Mouse (Mus musculus) small intestine, adult 2 months (tissue): ENCODE measurements around the gene Trmt1. TPM values are rescaled to one million over a fixed set of nuclear protein-coding genes. Genes with fewer than 3 reads are reported as not detected.

ENCODE experiments used
- H3K27ac ChIP-seq: fragments of 200-500 bp; 2 replicates; pipeline ENCODE4 v1.5.1; 2012; ENCODE audit warnings: low read depth, low read length, control low read depth, inconsistent platforms; ENCODE audit not compliant: insufficient read depth
- H3K27me3 ChIP-seq: fragments of 200-500 bp; 2 replicates; pipeline ENCODE4 v1.6.1; 2012; ENCODE audit warnings: mild to moderate bottlenecking, moderate library complexity, low read length, inconsistent platforms; ENCODE audit not compliant: control insufficient read depth, insufficient read depth
- H3K36me3 ChIP-seq: fragments of 200-500 bp; 2 replicates; pipeline ENCODE4 v1.6.1; 2012; ENCODE audit warnings: mild to moderate bottlenecking, low read length, control low read depth, inconsistent platforms; ENCODE audit not compliant: control insufficient read depth, insufficient read depth
- H3K4me1 ChIP-seq: fragments of 200-500 bp; 2 replicates; pipeline ENCODE4 v1.6.1; 2012; ENCODE audit warnings: low read length, inconsistent platforms, mixed read lengths; ENCODE audit not compliant: control insufficient read depth, insufficient read depth, insufficient read length
- H3K4me3 ChIP-seq: fragments of 200-500 bp; 2 replicates; pipeline ENCODE4 v1.5.1; 2012; ENCODE audit warnings: low read depth, mild to moderate bottlenecking, control low read depth, inconsistent platforms, low read length, moderate library complexity
- CTCF ChIP-seq: fragments of 200-500 bp; IDR thresholded peaks from 2 replicates; pipeline ENCODE4 v1.5.1; 2012; ENCODE audit warnings: low read depth, mild to moderate bottlenecking, control low read depth, inconsistent platforms, low read length, moderate library complexity, mixed read lengths; ENCODE audit not compliant: insufficient replicate concordance, insufficient read length; ENCODE audit errors: extremely low read depth
- POLR2A ChIP-seq: fragments of 200-500 bp; IDR thresholded peaks from 2 replicates; pipeline ENCODE4 v1.6.1; 2012; ENCODE audit warnings: low read depth, mild to moderate bottlenecking, control low read depth, inconsistent platforms, low read length, moderate library complexity
- WGBS: fragments of 180-500 bp; shearing (Covaris S2); methylation state at CpG from one replicate; pipeline ENCODE4 v1.1.7; 2018; 5-methylcytosine and 5-hydroxymethylcytosine counted together
- polyA plus RNA-seq: library from polyadenylated mRNA; depleted of rRNA; stranded (reverse); fragments of >200 nt; gene quantifications from 2 replicates; pipeline ENCODE4 v1.2.3, GENCODE M21; 2012

Trmt1 gene
- polyA plus RNA-seq, 1 experiment: 55.2 TPM

GRCm38 (mm10) chr8:84722850-84723570 lies 36.9 kb downstream of the Trmt1 start, which contains the start of gene G430095P16Rik:
Gene G430095P16Rik (plus strand): TSS chr8:84723007.
- H3K36me3 ChIP-seq: peaks cover 21% of the 10 kb centered on the region
- peaks cover 19% of the 10 kb centered on the region for H3K4me1 ChIP-seq
- peak within 1 kb of the TSS; percentile 1; the same call in 1 of the 2 replicates for H3K4me3 ChIP-seq
- TF ChIP-seq CTCF: 0 out of 2 replicates have a peak, but pooled peaks have one; percentile 13
- TF ChIP-seq POLR2A: no peak
- no peaks in the 10 kb centered on the region for H3K27me3 ChIP-seq
- peak within 1 kb of the TSS; percentile 44 for H3K27ac ChIP-seq
- WGBS: 7% methylated on average over 10 of the region's 10 CpGs

- TF ChIP-seq POLR2A (no peak), CTCF (no peak)
- Histone ChIP-seq H3K4me1 (peaks cover 19% of the 10 kb centered on the region), H3K27ac (peak overlapping the region; percentile 44), H3K36me3 (peaks cover 21% of the 10 kb centered on the region), H3K4me3 (peak overlapping the region; percentile 1; the same call in 1 of the 2 replicates), H3K27me3 (no peaks in the 10 kb centered on the region)
- 34% methylated on average over 7 of the region's 7 CpGs for WGBS
Measured at GRCm38 (mm10) chr8:84723571-84723900, 37.4 kb downstream of the Trmt1 start.

GRCm38 (mm10) chr8:84724683-84725082 lies 38.6 kb downstream of the Trmt1 start:
- 73% methylated on average over 9 of the region's 9 CpGs for WGBS
- Histone ChIP-seq H3K36me3 (peaks cover 18% of the 10 kb centered on the region), H3K4me1 (peaks cover 19% of the 10 kb centered on the region), H3K27me3 (no peaks in the 10 kb centered on the region), H3K4me3 (no peak overlapping the region), H3K27ac (no peak overlapping the region)
- TF ChIP-seq POLR2A: no peak
- no peak for TF ChIP-seq CTCF

DNA sequence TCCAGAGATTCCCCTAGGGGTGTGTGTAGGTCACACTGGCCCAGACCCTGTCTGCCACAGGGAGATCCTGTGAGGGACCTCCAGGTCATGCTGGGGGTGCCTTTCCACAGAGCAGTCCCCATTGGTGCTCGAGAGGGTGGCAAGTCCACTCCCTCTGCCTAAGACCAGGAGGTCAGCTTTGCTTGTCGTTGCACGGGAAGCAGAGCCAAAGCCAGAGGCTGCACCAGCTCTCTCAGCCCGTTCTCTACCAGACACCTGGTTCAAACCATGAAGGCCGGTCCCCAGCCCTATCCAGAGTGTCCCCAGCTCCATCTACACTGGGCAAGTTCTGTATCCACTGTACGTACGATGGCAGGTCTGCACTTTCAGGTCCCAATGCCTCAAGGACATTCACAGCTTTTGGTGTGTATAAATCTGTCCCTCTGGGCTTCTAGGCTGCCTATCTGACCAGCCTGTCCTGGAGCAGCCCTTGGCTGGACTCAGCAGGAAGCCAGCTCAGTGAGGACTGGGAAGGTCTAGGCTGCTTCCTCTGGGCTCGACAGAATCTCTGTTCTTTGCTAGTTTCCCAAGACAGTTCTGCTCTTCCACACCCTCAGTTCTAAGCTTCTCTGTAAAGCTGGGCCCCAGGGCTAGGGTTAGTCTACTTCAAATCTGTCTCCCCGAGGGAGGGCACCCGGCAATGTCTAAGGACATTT lies 39.3 kb downstream of the Trmt1 start:
- 73% methylated on average over 10 of the region's 10 CpGs for WGBS
- TF ChIP-seq CTCF (no peak), POLR2A (no peak)
- Histone ChIP-seq H3K36me3 (peaks cover 11% of the 10 kb centered on the region), H3K27ac (no peak overlapping the region), H3K27me3 (no peaks in the 10 kb centered on the region), H3K4me1 (peaks cover 24% of the 10 kb centered on the region), H3K4me3 (no peak overlapping the region)

GRCm38 (mm10) chr8:84725941-84726259 lies 39.8 kb downstream of the Trmt1 start:
- H3K4me3 ChIP-seq: no peak overlapping the region
- peaks cover 10% of the 10 kb centered on the region for H3K36me3 ChIP-seq
- no peak for TF ChIP-seq POLR2A
- no peak for TF ChIP-seq CTCF
- no peaks in the 10 kb centered on the region for H3K27me3 ChIP-seq
- WGBS: 49% methylated on average over 3 of the region's 3 CpGs
- H3K4me1 ChIP-seq: peaks cover 29% of the 10 kb centered on the region
- H3K27ac ChIP-seq: no peak overlapping the region

DNA sequence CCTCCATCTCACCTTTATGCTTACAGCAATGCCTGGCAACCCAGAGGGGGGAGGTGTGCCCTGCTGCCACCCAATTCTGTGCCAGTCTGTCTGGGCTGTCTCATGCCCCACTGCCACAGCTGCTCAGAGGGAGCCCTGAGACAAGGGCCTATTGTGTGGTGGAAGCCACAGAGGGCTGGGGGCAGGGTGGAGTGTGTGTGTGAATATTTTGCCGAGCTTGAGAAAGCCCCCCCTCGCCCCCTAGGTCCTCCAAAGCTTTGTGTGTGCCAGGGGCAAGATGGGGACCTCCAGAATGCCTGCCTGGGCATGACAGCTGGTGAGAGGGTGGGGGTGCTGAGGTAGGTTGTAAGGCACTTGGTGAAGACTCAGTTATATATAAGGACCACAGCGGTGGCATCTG lies 42.4 kb downstream of the Trmt1 start:
- H3K4me1 ChIP-seq: peaks cover 37% of the 10 kb centered on the region
- H3K27ac ChIP-seq: no peak overlapping the region
- H3K27me3 ChIP-seq: no peaks in the 10 kb centered on the region
- WGBS: 63% methylated on average over 3 of the region's 3 CpGs
- TF ChIP-seq CTCF (no peak), POLR2A (no peak)
- H3K36me3 ChIP-seq: peaks cover 7% of the 10 kb centered on the region
- H3K4me3 ChIP-seq: no peak overlapping the region

GRCm38 (mm10) chr8:84729921-84730362 lies 43.8 kb downstream of the Trmt1 start:
- WGBS: 88% methylated on average over 16 of the region's 16 CpGs
- Histone ChIP-seq H3K4me1 (peaks cover 31% of the 10 kb centered on the region), H3K4me3 (no peak overlapping the region), H3K36me3 (peaks cover 7% of the 10 kb centered on the region), H3K27ac (peak overlapping the region; percentile 21; the same call in 1 of the 2 replicates), H3K27me3 (no peaks in the 10 kb centered on the region)
- TF ChIP-seq POLR2A (no peak), CTCF (no peak)
